Mouse (Mus musculus) embryo, embryonic 11 days (tissue): Measurements from ENCODE around the gene Platr17.
"Not testable (repeated sequence)": the region's sequence is repeated elsewhere in the genome, so short reads cannot be mapped to it uniquely, and the experiment has no call there.

Source experiments
- DNase-seq: peaks from one replicate; pipeline ENCODE4 v3.0.0-alpha.2; 2015

Platr17 gene

DNA sequence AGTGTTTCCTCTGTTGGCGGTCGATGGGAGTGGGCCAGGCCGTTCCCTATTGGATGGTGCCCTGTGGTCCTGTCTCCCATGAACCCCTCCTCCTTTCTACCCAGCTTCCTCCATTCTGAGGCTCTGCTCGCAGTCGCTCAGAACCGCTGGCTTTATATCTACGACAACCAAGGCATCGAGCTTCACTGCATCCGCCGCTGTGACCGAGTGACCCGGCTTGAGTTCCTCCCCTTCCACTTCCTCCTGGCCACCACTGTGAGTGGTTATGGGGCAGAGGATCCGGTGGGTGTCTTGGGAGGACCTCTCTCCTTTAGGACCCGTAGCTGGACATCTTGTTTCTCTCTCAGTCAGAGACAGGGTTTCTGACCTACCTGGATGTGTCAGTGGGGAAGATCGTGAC is 38.5 kb downstream of the Platr17 start:
- no peak for DNase-seq

DNA sequence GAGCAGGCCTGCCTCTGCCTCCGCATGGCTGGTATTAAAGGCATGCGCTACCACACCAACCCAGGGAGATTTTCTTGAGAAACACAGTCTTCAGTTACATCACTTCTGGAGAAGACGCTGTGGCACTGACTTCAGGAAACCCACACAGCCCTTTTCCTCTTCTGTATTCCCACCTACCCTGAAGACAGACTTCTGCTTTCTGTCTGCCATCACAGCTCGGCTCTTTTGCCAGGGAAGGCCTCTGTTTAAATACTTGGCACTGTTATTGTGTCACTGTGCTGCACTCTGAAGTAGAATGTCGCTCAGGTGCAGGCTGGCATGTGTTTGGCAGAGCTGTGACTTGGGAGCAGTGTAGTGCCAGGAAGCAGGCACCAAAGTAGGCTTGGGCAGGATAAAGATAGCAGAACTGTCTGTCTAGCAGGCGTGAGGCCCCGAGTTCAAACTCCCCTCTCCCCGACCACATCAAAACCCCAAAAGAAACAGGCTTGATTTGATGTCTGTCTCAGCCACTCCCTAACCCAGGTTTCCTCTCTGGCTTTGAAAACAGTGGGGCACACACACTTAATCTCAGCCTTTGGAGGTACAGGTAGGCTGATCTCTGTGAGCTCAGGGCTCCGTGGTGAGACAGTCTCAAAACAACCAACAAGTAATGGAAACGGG is 42.6 kb downstream of the Platr17 start:
- DNase-seq = no peak

DNA sequence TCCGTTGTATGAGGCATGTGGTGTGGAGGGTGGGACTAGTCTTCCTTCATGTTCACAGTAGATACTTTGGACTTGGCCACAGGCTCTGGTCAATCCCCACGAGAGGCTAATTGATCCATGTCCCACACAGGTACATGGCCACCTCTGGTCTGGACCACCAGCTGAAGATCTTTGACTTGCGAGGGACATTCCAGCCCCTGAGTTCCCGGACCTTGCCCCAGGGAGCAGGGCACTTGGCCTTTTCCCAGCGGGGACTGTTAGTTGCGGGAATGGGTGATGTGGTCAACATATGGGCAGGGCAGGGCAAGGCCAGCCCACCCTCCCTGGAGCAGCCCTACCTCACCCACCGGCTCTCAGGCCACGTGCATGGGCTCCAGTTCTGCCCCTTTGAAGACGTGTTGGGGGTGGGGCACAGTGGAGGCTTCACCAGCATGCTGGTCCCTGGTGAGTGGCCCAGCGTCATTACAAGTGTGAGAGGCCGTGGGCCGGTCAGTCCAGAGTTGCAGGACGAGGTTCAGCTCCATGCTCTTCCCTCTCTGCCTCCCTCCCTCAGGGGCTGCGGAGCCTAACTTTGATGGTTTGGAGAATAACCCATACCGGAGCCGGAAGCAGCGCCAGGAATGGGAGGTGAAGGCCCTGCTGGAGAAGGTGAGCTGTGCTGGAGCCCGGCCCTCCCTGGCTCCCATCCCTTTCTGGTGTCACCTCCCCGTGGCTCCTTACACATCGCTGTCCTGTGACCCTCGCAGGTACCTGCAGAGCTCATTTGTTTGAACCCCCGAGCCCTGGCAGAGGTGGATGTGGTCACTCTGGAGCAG is 43.4 kb downstream of the Platr17 start:
- no peak for DNase-seq

DNA sequence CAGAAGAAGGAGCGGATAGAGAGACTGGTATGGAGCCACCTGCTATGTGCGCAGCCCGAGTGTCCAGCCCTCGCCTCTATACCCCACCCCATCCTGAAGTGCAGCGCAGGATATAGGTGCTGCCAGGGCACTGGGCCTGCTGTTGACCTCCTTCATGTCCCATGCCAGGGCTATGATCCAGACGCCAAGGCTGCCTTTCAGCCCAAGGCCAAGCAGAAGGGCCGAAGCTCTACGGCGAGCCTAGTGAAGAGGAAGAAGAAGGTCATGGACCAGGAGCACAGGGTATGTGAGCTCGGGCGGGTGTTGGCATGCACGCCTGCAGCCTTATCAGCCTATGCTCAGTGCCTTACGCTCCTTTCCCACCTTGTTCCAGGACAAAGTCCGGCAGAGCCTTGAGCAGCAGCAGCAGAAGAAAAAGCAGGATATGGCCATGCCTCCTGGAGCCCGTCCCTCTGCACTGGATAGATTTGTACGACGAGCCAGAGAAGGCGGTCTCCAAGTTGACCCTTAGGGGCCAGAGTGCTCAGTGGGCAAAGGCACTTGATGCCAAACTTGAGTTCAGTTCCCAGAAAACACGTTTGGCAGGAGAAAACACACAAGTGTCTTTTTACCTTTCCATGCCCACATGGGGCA is 44.1 kb downstream of the Platr17 start:
- DNase-seq = no peak

DNA sequence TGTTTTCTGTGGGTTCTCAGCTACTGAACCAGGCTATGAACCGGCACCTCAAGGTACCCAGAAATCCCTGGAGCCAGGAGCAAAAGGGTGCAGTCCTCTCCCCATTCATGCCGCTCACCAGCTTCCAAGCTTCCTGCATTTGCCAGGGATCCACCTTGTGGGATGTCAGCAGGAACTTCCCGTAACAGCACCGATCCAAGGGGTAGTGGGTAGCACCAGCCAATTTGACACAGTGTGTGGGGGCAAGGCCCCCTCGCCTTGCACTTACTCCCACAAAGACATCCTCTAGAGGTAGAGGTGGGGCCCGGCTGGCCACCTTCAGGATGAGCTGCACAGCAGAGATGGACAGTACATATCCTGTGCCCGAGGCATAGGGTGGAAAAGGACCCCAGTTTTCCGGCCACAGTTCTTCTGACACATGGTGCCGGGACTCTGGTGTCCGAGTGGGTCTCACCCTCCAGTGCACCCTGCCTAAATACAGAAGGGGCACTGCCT is 45.2 kb downstream of the Platr17 start:
- no peak for DNase-seq

DNA sequence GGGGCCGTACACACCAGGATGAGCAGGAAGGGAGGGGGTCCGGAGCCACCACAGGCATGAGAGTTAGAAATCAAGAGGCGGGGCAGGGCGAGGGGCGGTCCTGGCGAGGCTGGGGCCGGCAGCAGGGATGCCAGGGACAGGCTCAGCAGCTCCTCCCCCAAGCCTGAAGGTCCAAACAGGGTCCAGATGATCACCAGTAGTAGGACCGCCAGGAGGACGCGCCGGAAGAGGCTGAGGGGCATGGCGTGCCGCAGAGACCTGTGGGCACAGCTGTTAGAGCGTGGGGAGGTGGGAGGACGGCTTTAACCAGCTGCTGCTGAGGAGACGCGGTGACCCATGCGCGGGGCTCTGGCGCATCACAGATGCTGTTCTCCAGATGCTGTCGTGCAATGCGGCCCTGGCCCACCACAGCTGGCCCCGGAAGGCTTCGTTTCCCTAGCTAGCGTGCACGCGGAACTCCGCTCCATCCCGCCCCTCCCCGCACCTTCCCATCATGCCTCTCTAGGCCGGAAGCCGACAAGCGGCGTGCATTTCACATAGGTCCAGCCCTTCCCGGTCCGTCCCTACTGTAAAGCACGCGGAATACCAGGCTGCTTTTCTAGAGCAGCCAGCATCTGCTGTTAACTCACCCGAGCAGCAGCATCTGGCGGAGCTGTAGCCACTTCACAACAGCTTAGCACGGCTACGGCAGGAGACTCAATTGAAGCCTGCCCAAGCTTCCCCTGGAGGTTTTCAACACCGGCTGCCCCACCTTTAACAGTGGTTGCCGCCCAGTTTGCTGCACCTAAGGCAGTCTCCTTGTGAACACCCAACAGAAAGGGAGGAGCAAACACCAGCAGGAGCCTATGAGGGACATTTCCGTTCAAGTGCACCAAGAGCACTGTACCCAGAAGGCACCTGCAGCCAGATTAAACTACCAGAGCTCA is 46.3 kb downstream of the Platr17 start, which contains the start of gene B3galt4:
Gene B3galt4 (minus strand): TSS at position 468 of the 926 bp plus-strand sequence.
- peak; percentile 93 for DNase-seq

DNA sequence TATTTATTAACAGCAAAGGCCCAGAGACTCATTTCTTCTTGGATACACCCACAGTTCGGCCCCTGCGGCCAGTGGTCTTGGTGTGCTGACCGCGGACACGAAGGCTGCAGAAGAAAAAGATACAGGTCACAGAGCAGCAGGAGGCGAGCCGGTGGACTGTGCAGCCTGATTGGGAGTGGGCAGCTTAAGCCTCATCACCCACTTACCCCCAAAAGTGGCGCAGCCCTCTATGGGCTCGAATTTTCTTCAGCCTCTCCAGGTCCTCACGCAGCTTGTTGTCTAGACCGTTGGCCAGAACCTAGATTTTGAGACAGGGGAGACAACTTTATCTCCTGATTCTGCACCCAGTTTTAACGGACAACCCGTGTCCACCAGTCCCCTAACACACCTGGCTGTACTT is 47.1 kb downstream of the Platr17 start:
- DNase-seq = not testable (repeated sequence)

DNA sequence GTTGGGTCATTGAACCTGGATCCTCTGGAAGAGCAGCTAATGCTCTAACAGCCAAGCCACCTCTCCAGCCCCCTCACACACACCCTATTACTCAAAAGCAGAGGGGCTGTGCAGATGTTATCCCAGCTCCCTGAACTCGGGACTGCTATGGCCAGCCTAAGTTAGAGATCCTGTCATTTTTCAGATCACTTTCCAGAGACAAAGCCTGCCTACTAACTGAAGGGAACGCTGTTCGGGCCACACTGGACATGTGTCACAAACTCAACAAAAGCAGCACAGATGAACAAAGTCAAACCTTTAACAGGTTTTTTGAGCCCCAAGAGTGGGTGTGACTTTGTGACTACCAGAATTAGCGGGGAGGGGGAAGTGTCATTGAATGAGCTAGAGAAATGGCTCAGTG is 47.9 kb downstream of the Platr17 start:
- DNase-seq = no peak

DNA sequence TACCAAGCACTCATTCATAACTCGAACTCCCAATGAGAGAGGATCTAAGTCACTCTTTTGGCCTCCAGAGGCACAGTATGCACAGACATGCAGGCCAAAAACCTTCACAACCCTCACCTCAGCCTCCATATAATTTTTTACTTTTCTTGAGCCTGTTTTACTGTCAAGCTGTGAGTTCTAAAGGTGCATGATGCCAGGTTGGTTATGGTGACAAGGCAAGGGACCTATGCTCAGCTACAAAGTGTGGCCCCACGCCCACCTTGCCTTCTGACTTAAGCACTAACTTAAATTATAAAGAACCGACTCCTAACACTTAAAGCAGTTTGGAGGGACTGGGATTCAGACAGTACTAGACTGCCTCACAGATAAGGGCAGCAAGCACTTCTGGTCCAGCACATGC is 48.4 kb downstream of the Platr17 start:
- no peak for DNase-seq

DNA sequence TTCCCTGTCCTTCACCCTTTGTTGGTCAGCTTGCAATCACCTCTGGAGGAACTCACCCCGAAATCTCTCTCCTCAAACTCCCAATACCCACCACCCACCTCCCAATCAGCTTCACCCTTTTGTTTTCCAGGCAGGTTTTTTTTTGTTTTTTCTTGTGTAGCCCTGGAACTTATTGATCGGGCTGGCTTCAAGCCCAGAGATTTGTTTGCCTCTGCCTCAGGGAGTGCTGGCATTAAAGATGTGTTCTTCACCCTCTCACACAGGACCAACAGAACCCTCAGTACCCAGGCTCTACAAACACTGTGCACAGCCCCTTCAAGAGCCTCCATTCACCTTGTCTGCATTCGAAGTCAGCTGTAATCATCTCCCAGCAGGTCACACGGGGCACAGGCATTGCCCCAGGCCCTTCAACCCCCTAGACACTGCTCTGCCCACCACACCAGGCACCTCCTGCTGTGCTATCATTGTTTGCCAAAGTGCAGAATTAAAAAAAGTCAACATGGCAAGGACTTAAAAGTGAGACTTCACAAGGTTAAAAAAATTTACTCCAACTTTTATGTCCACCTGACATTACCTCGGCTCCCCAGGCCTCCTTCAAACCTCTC is 49.1 kb downstream of the Platr17 start:
- no peak for DNase-seq

DNA sequence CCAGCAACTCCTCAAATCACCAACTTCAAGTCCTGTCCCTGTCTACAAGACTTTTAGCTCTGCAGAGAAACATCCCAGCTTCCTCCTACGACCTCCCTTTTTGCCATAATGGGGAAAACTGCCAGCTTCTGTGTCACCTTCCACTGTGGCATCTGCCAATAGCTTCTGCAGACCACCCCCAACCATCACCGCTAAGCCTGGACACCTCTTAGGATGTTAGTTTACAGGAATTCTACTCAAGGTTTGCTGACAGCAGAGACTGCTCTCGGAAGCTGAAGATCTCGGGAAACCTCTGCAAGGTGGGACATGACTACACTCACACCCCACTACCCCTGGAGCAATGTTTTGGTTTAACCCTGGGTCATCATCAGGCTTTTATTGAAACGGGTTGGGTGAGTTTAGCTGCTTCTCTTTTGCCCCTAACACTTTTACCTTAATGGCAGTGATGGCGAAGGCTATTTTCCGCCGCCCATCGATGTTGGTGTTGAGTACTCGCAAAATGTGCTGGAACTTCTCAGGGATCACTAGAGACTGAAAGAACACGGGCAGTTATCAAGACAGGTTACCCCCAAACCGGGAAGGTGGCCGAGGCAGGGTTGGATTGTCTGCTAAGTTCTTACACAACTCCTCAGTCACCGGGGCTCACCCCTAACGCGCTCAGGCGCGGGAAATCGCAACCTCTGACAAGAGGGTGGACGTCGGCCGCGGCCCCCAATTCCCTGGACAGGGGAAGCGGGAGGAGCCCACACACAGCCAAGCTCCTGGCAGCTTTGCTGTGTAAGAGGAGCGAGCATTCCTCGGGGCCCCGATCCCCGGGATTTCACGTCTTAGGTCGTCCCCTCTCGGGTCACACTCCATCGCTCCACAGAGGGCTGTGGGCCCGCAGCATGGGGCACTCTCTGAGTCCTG is 50.0 kb downstream of the Platr17 start:
- peak; percentile 43 for DNase-seq

DNA sequence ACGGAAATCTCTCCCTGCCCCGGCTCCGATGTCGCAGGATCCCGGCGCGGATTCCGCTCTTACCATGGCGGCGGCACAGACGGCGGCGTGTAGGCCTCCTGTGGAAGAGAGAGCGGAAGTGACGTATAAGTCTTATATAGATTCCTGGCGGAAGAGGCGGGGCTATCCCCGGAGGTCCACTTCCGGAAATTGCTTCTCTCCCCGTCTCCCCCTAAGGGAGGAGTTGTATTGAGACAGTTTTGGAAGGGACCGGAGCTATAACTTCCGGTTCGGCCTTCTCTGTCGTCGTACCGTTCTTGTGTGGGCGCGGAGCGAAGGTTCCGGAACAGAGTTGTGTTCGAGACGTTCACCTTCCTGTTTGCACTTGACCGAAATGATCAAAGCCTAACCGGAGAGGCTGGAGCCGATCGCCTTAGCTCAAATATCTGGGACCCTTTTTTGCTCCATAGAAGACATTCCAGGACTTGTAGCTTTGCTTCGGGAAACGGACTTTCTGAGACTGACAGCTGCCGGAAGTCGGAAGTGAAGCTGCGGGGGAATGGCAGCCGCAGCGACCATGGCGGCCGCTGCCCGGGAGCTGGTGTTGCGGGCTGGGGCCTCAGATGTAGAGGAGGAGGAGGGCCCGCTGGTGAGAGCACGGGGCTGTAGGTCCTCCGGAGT is 50.8 kb downstream of the Platr17 start, which contains the start of the genes Vps52 and Rps18:
Gene Vps52 (plus strand): TSS at position 258 of the 660 bp plus-strand sequence.
Gene Rps18 (minus strand): TSS at position 447 of the 660 bp plus-strand sequence.
- peak; percentile 97 for DNase-seq
